Mouse (Mus musculus) megakaryocyte-erythroid progenitor cell, adult 5-6 weeks (primary cell): ENCODE data around the gene Olfr761. TPM values are rescaled to one million over a fixed set of nuclear protein-coding genes. Genes with fewer than 3 reads are reported as not detected.
"Not testable (repeated sequence)": the region's sequence is repeated elsewhere in the genome, so short reads cannot be mapped to it uniquely, and the experiment has no call there.

Experiments used
- ATAC-seq: replicated peaks from 2 replicates; pipeline ENCODE4 v1.8.0; 2016; ENCODE audit warnings: mild to moderate bottlenecking, inconsistent platforms; ENCODE audit not compliant: severe bottlenecking, poor library complexity, low FRiP score, low TSS enrichment
- total RNA-seq, 2 experiments: library from RNA; stranded (forward) in 1 of 2; stranded (reverse) in 1 of 2; fragments of 200-1000, 215-1000 nt in 1 of 2; fragments of >200 nt in 1 of 2; fragmentation: Nextera tagmentation in 1 of 2; gene quantifications; 2 replicates each; pipeline ENCODE4 v1.2.3; 2014 to 2017

The Olfr761 gene
- total RNA-seq (2014; fragmentation: Nextera tagmentation) (not detected in 2 replicates), total RNA-seq (2017) (not detected in 2 replicates)

DNA sequence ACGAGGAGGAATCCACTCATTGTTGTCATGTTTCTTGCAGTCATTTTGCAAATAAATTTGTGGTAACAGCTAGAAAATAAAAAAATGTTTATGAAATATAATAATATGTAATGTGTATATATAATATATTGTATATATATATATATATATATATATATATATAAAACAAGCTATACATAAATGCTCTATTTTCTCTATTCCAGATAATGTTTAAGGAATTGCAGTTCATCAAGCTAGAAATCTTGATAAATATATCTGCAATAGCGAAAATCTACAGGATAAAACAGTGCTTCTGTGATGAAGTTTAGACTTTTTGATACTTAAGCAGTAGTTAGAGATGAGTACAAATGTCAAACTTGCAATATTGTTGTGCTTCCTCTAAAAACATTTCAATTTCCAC, at the start of gene Olfr761:
Gene Olfr761, minus strand, starts transcription at position 101 of the 400 bp plus-strand sequence.
- no peak for ATAC-seq

DNA sequence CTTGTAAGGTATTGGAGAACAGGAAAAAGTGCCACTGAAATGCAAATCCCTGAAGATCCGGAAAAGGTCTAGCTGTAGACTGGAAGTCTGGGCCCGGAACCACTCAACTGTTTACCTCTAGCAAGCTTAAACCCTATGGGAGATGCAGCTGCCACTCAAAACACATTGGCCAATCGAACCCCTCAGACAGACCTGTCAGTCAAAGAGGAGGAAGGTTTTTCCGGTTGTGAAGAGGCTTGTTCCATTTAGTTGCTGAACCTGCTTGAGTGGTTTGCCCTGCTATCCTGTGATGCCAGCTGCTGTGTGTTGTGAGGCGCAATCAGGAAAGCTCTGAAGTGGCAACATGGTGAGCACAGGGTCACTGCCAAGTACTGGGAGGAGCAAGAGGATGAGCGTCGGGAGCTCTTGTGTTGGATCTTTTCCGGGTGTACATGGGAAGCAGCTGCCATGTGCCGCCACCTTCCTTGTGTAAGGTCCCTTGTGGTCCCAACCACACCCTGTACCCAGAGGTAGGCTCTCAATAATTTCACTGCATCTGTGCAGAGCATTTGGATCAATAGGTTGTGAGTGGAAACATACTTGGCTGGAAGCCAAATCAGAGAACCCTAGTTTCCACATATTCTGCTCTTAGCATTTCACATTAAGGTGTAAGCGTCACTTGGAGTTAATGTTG, 42.9 kb upstream of the Olfr761 start:
- no peak for ATAC-seq

DNA sequence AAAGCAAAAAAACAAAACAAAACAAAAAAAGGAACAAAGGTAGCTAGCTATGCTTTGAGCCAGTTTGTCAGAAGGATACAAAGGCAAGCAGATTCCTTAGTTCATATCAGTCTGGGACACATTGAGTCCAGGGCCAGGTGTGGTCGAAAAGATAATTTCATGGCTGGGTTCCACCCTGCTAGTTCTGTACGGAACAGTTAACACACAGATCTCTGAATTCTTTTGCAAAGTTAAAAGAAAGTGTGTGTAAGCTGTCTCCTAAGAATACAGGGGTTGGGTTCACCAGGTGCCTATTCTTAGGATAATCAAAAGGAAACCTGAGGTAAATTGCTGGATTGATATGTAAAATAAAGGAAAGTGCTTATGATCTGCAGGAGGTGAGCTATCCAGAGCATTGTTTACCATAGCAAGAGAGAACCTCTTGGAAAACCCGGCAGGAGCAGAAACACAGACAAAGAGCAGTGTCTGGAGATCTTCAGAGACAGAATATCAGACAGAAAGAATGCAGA, 37.6 kb upstream of the Olfr761 start:
- no peak for ATAC-seq

DNA sequence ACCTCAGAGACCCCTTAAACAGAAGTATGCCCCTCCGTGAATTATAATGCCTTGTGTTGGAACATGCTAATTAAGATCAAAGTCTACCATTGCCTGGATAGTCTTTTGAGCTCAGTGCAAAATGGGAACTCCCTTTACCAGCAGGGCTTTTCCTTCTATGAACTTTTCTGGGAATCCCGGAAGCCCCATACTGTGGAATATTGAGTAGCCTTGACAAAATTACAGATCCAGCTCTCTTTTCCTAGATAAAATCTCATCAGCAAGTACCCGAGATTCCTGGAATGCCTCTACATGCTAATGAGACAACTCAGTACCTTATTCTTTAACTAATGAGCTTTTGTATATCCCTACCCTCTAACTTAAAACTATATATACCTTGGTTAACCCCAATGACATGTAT, 20.7 kb upstream of the Olfr761 start:
- ATAC-seq, result no peak

DNA sequence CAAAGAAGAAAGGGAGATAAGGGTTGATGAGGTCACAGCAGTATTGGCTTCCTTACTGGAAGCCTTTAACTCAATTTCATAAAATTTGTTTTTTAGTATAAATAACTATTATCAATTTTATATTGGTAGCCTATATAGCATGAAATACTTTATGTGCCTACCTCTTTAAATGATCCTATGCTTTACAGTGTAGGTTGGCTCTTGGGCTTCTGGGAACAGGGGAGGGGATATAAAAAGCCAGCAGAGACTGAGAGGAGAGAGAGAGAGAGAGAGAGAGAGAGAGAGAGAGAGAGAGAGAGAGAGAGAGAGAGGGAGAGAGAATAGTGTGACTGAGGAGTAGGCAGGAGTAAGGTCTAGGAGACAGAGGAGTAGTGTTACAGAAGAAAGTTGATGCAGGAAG, 32.6 kb downstream of the Olfr761 start, which contains the start of gene Olfr128:
Gene Olfr128, plus strand, starts transcription at position 301 of the 400 bp plus-strand sequence.
- no peak for ATAC-seq

DNA sequence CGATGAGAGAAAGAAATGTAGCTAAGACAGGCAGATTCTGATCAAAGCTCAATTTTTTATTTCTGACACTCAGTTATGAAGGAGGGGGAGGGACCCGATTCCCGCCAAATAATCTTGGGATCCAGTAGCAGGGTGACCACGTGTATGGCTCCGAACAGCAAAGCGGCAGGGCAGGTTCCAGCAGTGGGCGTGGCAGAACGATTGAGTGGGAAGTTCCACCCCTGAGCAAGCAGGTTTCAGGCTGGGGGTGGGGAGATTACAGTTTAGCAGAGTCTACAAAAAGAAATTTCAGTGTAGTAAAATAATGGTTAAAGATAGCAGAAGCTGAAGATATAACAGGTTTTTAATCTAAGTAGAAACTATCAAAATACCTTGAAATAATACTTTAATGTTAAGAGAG, 46.1 kb downstream of the Olfr761 start:
- ATAC-seq, result not testable (repeated sequence)

Other genes with a start within 250 kb of the Olfr761 start
- not detected in 2 replicates for gene Olfr120, start 231.3 kb downstream of the Olfr761 start, total RNA-seq (2014; fragmentation: Nextera tagmentation)
- not detected in 2 replicates for gene Olfr120, start 231.3 kb downstream of the Olfr761 start, total RNA-seq (2017)
- gene Olfr121, start 204.2 kb downstream of the Olfr761 start, total RNA-seq (2014; fragmentation: Nextera tagmentation), result not detected in 2 replicates
- not detected in 2 replicates for gene Olfr121, start 204.2 kb downstream of the Olfr761 start, total RNA-seq (2017)
- not detected in 2 replicates for gene Olfr122, start 184.5 kb downstream of the Olfr761 start, total RNA-seq (2014; fragmentation: Nextera tagmentation)
- gene Olfr122, start 184.5 kb downstream of the Olfr761 start, total RNA-seq (2017), result not detected in 2 replicates
- gene Olfr123, start 159.6 kb downstream of the Olfr761 start, total RNA-seq (2014; fragmentation: Nextera tagmentation), result not detected in 2 replicates
- gene Olfr123, start 159.6 kb downstream of the Olfr761 start, total RNA-seq (2017), result not detected in 2 replicates
- gene Olfr124, start 153.2 kb downstream of the Olfr761 start, total RNA-seq (2014; fragmentation: Nextera tagmentation), result not detected in 2 replicates
- gene Olfr124, start 153.2 kb downstream of the Olfr761 start, total RNA-seq (2017), result not detected in 2 replicates
- gene Olfr125, start 120.1 kb downstream of the Olfr761 start, total RNA-seq (2014; fragmentation: Nextera tagmentation), result not detected in 2 replicates
- gene Olfr125, start 120.1 kb downstream of the Olfr761 start, total RNA-seq (2017), result not detected in 2 replicates
- gene Olfr126, start 105.6 kb downstream of the Olfr761 start, total RNA-seq (2014; fragmentation: Nextera tagmentation), result not detected in 2 replicates
- gene Olfr126, start 105.6 kb downstream of the Olfr761 start, total RNA-seq (2017), result not detected in 2 replicates
- gene Olfr127, start 52.6 kb downstream of the Olfr761 start, total RNA-seq (2014; fragmentation: Nextera tagmentation), result not detected in 2 replicates
- gene Olfr127, start 52.6 kb downstream of the Olfr761 start, total RNA-seq (2017), result not detected in 2 replicates
- gene Olfr128, start 32.5 kb downstream of the Olfr761 start, total RNA-seq (2014; fragmentation: Nextera tagmentation), result not detected in 2 replicates
- gene Olfr128, start 32.5 kb downstream of the Olfr761 start, total RNA-seq (2017), result not detected in 2 replicates
- gene Olfr129, start 107.0 kb upstream of the Olfr761 start, total RNA-seq (2014; fragmentation: Nextera tagmentation), result not detected in 2 replicates
- not detected in 2 replicates for gene Olfr129, start 107.0 kb upstream of the Olfr761 start, total RNA-seq (2017)
- not detected in 2 replicates for gene Olfr130, start 110.8 kb upstream of the Olfr761 start, total RNA-seq (2014; fragmentation: Nextera tagmentation)
- gene Olfr130, start 110.8 kb upstream of the Olfr761 start, total RNA-seq (2017), result not detected in 2 replicates
- not detected in 2 replicates for gene Olfr131, start 135.6 kb upstream of the Olfr761 start, total RNA-seq (2014; fragmentation: Nextera tagmentation)
- not detected in 2 replicates for gene Olfr131, start 135.6 kb upstream of the Olfr761 start, total RNA-seq (2017)
- gene Olfr132, start 181.4 kb upstream of the Olfr761 start, total RNA-seq (2014; fragmentation: Nextera tagmentation), result not detected in 2 replicates
- not detected in 2 replicates for gene Olfr132, start 181.4 kb upstream of the Olfr761 start, total RNA-seq (2017)
- gene Olfr133, start 192.2 kb upstream of the Olfr761 start, total RNA-seq (2014; fragmentation: Nextera tagmentation), result not detected in 2 replicates
- gene Olfr133, start 192.2 kb upstream of the Olfr761 start, total RNA-seq (2017), result not detected in 2 replicates
- not detected in 2 replicates for gene Olfr134, start 218.3 kb upstream of the Olfr761 start, total RNA-seq (2014; fragmentation: Nextera tagmentation)
- not detected in 2 replicates for gene Olfr134, start 218.3 kb upstream of the Olfr761 start, total RNA-seq (2017)